Mouse (Mus musculus): ENCODE results near the gene Acer3.

Acer3 gene

DNA sequence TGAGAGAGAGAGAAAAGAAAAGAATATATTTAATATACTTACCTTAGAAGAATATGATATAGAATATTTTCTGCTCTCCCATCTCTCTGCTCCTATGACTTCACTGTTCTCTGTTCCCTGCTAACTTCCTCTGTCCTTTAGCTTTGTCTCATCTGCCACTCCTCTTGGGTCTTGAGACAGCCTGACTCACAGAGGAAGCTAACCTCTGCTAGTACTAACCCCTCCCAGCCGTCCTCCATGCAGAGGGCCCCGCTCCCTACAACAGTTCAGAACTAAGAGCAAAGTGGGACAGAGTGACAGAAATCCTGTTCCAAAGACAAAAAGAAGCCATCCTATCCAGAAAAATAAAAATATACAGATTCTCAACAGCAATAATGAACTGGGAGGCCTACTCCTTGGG lies at the start of gene Acer3:
Gene Acer3 (minus strand): TSS at position 126 of the 400 bp plus-strand sequence.
- no peak for DNase-seq (ENCODE audit: low spot score)

DNA sequence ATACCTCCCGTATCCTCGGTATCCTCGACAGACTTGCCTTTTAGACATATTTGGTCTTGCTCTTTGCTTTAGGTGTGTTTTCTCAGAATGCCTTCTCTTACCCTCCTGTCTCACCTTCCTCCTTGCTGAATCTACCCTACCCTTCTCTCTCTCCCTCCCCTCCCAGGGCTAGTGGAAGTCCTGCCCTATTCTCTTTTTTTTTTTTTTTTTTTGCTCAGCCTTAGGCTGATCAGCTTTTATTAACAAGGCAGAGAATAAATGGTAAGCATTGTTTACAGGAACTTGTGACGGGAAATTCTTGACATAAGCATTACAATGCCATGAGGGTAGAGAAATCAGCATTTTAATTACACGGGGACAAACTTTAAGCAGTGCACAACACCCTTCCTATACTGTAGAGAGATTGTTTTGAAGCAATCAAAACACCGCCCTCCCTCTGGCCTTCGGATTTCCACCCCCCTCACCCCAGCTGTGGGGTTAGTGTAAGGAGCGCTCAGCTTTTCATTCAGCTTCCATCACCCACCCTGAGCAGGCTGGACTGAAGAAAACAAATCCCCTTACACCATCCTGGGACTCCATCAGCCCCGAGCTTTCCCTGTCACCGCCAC lies 48.9 kb upstream of the Acer3 start:
- DNase-seq (ENCODE audit: low spot score) = no peak

DNA sequence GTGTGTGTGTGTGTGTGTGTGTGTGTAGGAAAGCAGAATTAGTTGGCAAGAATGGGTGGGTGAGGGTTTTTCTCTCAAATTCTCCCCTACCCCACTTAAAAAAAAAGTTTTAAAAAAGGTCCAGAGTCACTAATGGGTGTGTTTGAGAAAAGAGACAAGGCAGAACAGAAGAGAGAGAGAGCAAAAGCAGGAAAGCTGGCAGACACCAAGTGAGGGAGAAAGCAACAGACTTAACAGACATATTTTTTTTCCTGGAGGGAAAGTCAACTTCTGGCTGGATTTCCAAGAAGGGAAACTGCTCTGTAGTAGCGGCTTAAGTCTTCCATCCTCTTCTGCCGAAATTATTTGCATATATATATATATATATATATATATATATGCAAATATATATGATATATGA lies 40.7 kb upstream of the Acer3 start:
- DNase-seq (ENCODE audit: low spot score) = no peak

DNA sequence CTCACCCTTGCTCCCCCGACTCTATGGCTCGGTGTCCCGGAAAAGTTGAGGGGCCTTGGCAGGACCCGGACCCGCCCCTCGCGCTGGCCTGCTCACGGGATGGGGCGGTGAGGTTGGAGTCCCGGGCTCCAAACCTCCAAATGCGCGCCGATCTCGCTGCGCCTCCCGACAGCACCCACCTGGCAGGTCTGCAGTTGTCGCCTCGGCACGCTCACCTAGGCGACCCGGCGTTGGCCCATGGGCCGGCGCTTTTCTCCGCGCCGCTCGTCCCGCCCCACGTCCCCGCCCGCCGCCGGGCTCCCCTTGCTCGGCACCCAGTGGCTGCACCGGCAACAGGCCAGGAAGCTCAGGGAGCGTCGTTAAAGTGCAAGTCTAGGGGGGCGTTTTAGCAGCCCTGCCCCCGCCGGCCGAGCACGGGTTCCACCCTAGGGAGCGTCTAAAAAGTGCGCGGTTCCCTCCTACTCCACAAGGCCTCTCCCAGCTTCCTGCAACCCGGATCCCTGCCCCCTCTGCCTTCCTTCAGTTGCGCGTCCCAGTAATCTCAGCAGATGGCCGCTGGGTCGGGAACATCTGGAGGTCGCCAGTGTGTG lies 40.1 kb upstream of the Acer3 start, which contains the start of gene Tsku:
Gene Tsku (minus strand): TSS at position 266 of the 590 bp plus-strand sequence.
- DNase-seq (ENCODE audit: low spot score) = peak; percentile 97

DNA sequence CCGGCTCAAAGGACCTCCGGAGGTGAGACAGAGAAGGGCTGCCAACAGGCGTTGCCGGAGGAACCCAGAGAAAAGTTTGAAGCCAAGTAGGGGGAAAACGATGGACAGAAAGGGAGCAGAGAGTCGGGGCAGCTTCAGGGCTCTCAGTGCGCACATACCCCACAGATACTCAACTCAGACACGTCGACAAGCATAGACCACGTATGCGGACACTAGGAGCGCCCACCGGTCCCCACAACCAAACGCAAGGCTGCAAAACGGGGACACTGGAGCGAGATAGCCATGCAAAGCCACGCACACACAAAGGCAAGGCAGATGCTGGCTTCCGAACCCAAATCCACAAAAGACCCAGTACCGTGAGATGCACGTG lies 39.6 kb upstream of the Acer3 start:
- no peak for DNase-seq (ENCODE audit: low spot score)

DNA sequence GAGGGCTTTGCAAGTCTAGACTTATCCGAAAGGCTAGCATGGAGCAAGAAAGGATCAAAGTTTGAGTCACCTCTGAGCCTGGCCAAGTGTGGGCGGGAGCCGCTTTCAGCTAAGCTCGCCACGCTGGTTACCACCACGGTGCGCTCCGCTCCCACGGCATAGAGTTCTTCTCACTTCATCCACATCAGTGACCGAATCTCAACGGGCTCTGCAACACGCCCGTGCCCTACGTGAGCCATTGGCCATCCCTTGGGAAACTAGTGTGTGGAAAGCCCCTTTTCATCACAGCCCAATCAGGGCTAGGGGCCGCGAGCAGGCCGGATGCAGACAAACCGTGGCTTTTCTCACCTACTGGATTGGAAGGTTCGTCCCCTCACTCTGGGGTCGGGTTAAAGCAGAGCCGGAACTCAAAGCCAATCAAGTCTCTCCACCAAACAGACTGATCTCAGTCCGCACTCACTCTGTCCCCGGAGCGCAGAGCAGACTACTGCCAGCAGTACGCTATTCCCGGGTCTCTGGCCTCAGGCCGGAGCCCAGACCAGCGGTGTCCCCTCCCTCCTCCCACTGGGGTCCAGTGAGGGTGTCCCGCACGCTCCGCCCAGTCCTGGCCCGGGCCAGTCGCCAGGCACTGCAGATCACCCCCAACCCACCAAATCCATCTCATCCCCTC lies 39.1 kb upstream of the Acer3 start:
- peak; percentile 70 for DNase-seq (ENCODE audit: low spot score)

DNA sequence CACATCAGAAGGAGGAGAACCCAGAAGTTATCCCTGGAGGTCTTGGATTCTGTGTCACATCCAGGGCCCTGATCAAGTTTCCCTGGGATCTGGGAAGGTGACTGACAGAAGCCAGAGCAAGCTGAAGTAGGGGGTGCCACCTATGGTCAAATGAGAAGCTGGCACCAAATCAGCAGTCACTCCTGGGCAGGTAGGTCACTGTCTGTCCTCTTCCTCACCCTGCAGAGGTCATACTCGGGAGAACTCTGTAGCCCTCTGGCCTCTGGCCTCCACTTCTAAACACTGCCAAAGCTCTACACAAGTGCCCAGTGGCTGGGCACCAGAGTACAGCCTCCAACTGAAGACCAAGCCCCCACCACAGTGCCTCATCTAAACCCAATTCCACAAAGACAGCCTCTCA lies 37.0 kb upstream of the Acer3 start:
- no peak for DNase-seq (ENCODE audit: low spot score)

DNA sequence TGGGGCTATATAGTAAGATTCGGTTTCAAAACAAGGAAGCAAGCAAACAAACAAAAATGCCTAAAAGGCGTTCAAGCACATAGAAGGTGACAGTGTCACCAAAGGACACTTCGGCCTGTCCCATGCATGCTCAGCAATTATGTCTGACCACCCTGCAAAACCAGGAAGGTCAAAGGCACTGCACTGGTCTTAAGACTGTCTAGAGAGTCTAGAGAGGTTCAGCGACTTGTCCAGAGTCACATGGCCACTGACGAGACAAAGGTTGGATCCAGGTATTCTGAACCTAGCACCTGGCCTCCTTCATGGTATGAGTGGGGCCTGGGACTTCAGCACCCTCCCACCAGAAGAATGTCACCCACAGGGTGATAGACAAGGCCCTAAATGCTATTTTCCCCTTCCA lies 36.3 kb upstream of the Acer3 start:
- no peak for DNase-seq (ENCODE audit: low spot score)

DNA sequence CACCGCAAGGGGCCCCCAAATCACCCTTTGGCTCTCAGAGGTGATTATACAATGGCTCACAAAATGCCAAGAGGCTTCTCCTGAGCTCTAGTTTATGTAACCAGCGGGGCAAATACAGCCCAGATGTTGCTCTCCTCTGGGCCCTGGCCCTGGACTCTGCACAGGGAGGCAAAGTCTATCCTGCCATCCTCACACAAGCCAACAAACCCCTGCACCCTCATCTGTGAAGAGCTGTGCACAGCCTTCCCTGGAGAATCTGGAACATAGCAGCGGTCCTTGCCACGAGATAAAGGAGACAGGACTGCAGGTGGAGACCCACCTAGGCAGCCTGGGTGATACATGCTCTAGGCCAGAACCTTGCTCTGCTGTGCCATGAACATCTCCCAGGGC lies 33.9 kb upstream of the Acer3 start:
- DNase-seq (ENCODE audit: low spot score) = no peak

DNA sequence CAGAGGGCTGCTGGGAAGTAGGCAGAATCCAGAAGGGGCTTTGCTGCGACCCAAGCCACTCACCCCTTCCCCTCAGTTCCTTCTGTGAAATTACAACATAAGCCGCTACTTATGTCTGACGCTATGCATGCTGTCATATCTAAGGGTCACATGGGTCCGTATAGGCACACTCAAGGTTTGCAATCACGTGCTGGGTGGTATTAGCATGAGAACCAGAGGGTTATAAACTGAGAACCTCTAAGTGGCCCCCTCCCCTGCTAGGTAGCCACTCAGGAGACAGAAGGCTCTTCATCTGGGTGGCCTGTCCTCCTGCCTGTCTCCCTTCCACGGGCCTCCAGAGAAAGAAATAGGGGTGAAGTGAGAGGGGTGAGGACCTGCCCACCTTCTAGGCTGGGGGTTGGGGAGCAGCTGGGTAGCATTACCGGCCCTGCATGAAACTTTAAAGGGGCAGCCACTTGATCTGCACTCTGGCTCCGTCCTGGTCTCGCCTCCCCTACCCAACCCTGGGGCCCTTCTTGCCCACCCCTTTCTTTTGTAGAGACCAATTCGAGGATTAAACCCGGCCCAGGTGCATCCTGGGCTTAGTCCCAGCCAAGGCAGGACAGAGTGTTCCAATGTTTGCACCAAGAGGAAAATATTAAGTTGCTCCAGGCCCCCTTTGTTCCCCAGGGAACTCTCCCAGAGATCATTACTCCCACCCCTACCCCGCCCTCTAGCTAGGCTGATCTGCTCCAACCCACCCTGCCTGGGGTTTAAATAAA lies 33.3 kb upstream of the Acer3 start:
- no peak for DNase-seq (ENCODE audit: low spot score)

DNA sequence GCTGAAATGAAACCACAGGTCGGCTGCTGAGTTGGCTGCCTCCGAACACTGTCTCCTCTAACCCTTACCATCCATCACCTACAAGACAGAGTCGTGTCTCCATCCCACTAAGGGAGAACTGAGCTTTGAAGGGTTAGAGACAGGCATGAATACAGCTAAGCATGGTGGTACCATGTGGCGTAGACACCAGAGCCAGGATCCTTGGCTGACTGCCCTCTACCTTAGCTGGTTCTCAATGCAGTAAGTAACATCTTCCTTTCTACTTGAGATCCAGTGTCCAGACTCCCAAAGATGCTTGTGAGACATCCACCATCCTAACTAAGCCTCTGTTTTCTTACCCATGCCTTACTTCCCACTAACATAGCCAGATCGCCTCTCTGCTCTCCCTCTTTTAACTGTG lies 32.6 kb upstream of the Acer3 start:
- DNase-seq (ENCODE audit: low spot score) = no peak

DNA sequence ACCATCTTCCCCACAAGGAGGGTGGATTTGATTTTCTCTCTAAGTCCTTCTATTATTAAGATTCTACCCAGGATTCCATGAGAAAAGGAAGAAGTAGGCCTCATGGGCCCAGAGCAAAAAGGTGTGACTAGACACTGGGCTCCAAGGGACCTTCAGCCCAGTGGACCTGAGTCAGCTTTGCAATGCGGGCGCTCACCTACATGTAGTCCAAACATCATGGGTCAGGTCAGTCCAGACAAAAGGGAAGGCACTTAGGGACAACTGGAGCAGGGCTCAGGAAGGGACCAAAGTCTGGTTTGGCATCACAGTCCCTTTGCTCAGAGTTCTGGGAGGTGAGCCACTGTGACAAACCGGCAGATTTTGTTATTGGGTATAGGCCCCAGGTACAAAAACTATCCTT lies 30.5 kb upstream of the Acer3 start:
- DNase-seq (ENCODE audit: low spot score) = no peak

DNA sequence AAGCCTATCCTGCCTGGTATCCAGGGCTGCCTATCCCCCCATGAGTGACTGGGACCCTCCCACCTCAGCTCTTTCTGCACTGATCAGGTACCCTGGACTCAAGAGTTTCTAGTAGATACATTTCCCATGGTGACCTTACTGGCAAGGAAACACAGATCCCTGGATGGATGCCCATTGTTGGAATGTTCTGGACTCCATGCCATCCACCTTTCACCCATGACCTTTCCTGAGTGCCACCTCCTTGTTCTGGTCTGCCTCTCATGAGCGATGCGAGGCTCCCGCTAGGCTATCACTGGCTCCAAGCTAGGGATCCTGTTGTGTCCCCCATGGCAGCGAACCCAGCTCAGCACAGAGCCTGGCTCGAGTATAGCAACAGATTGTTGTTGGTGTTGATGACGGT lies 28.8 kb upstream of the Acer3 start:
- no peak for DNase-seq (ENCODE audit: low spot score)

DNA sequence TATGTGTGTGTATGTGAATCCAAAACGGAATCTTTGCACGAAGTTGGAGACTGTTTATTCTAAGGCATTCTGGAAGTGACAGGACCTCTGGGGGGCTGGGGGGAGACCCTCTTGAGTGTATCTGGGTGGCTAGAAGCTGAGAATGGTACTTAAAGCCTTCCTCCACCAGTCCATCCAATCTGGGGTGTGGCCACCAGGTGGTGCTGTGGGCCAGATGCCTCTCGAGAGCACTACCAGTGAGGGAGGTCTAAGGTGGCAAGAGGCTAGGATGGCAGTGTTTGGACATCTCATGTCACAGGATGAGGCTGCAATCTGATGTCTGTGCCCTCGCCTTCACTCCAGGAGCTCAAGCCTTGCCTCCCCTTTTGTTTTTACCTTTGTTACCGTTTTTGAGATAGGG lies 28.1 kb upstream of the Acer3 start:
- peak; percentile 85 for DNase-seq (ENCODE audit: low spot score)

DNA sequence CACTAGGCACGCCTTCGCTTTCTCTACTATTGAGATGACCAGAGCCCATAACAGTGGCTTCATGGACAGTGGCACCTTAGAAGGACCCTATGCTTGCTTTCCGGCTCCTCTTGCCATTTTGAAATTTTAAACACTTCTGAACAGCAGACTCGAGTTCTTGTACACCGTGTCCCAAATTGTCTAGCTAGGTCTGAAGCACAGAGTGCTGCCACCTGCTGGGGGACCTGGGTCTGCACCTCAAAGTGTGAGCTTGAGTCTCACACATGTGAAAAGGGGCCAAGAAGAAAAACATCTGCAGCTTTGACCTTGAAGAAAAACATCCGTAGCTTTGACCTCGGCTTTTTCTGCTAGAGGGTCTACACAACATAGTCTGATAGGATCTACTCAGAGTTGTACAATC lies 27.0 kb upstream of the Acer3 start:
- peak; percentile 71 for DNase-seq (ENCODE audit: low spot score)

DNA sequence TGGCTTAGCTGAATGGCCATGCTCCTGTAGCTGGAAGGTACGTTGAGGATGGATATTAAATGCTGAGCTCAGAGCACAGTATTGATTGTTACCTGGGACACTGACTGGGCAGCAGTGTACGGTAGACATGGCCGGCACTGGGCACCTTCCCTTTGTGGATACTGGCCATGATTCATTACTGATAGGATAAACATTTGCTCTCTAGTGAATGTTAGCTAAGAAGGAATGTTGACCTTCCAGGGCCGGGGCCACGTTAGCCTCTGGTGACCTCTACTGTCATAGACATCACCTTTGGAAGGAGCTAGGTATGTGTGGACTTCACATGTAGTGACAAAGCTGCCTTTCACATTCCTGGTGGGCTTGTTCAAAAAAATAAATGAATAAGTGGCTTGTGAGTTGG lies 26.5 kb upstream of the Acer3 start:
- DNase-seq (ENCODE audit: low spot score) = no peak

DNA sequence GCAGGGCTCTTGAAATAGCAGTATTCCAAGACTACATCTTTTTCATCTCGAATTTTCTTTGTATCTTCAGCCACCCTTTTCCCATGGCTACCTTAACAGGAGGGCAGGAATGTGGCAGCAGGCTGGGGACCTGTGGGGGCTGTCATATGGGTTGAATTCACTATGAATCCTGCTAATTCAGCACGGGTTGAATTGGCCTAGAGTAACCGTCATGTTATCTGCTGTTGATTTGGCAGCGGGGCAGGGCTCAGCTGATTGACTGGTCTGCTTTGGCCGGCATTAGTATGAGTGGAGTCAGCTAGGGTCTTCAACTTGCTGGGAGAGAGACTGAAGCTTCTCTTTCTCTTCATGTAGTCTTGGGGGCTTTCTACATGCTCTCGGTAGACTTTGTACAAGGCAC lies 24.0 kb upstream of the Acer3 start:
- DNase-seq (ENCODE audit: low spot score) = no peak

DNA sequence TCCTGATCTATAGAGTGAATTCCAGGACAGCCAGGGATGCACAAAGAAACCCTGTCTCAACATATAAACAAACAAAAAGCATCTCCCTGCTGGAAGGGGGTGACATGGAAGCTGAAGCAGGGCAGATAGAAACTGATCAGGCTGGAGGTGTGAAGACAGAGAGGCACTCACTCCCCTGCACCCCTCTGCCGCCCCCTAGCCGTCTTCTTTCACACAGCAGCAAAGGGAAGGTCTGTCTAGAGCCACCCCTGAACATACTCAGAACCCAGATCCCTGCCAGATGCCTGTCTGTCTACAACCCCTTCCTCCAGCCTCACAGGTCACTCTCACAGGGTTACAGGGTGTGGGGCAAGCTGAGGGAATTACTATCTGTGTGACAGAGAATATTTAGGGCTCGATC lies 23.4 kb upstream of the Acer3 start:
- no peak for DNase-seq (ENCODE audit: low spot score)

DNA sequence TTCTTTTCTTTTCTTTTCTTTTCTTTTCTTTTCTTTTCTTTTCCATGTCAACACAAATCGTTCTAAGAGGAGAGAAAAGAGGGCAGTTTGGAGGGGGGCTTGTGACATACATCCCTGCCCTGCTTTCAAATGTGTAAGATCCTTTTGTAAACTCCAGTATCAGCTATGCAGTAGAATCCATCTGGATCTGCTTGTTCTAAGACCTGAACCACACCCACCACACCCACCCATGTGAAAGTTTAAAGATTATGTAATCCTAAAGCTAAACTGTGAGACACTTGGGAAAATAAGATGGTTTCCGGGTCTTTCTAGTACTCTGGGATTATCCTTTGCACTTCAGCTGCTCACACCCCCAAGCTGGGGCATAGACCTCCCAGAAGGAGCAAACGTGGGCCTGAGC lies 21.2 kb upstream of the Acer3 start:
- DNase-seq (ENCODE audit: low spot score) = no peak

DNA sequence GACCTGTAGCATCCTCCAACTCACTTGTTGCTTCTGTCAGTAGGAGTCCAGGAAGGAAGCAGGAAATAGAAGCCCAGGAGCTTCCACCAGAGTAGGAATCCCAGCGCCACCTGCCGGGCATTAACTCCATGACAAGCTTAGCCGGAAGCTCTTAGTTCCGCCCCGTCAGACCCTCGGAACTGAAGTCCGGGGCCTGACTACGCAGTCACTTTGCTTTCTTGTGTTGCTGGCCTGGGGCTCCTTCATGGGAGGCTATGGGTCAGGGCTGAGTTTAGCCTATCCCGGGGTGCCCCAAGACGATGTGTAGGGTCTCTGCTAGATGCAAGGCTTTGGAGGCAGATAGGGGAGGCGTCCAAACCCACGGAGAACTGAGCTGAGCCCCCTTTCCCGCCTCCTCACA lies 20.5 kb upstream of the Acer3 start:
- peak; percentile 93 for DNase-seq (ENCODE audit: low spot score)

DNA sequence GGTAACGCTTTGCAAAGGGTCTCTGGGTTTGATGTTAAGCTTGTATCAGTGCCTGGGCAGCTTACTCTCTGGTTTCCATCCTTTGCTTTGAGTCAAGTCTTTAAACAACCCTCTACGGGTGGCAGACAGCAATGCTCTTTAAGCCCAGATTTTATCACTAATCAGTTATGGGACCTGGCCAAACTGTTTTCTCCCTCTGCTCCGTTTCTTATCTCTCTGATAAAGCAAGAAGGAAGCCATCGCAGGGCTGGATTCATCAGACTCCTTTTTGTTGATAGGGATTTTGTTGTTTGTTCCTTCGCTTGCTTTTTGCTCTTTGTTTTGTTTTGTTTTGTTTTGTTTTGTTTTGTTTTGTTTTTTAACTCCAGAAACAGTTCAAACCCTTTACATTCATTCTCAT lies 19.3 kb upstream of the Acer3 start:
- DNase-seq (ENCODE audit: low spot score) = no peak

DNA sequence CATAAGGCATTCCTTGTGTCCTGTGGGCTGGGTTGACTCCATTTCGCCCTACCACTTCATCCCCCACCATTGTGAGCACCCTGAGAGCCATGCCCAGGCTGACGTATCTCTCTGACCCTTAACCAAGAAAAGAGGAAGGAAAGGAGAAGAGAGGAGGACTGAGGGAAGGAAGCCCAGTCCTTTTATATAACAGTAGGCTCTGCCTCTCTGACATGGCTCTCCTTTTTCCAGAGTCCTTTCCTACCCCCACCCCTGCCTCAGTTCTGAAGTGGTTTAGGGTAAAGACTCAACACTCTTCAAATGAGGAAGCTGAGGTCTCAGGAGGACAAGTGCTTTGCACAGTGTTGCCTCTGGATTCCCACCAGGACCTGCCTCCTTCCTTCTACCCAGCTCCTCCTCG lies 13.0 kb upstream of the Acer3 start:
- DNase-seq (ENCODE audit: low spot score) = no peak

DNA sequence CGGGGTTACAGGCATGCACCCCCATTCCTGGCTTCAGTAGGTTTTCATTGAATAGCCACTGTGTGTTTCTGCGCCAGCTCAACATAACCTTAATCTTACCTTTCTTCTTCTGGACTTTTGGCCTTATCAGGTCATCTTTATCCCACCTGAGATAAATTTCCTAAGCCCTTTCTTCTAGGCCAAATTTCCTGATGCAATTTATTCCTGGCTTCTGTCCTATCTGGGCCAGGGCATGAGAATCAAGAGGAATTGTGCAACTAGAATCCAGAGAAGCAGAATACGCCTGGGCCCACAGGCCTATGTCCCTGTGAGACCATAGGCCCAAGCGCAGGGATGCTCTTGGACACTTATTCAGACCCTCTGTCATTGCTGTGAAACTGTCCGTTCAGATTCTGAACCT lies 12.5 kb upstream of the Acer3 start:
- no peak for DNase-seq (ENCODE audit: low spot score)

Data from MN1 (cell line).